Mouse (Mus musculus): Measurements from ENCODE around the gene Crocc2.
"Not testable (repeated sequence)": the region's sequence is repeated elsewhere in the genome, so short reads cannot be mapped to it uniquely, and the experiment has no call there.

Crocc2 gene

GRCm38 (mm10) chr1:93162588-93162987 lies 5.9 kb upstream of the Crocc2 start:
- DNase-seq = no peak

DNA sequence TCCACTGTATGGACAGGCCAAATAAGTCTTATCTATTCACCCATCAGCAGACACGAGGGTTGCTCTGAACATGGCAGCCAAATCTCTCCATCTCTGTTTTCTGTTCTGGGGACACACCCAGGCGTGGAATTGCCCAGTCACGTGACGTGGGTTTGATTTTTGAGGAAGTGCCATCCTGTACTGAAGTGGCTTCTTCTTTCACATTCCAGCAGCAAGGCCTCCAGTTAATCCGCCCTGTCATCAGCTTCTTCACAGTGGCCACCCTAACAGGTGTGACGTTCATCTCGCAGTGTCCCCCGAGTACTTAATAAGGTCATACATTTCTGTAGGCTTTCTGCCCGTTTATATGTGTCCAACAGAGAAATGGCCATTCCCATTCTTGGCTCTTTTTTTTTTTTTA lies 3.1 kb upstream of the Crocc2 start:
- DNase-seq = no peak

GRCm38 (mm10) chr1:93166346-93167079 lies 2.0 kb upstream of the Crocc2 start:
- DNase-seq = no peak

- no peak for DNase-seq
Measured at GRCm38 (mm10) chr1:93173665-93174064, 5.1 kb downstream of the Crocc2 start.

DNA sequence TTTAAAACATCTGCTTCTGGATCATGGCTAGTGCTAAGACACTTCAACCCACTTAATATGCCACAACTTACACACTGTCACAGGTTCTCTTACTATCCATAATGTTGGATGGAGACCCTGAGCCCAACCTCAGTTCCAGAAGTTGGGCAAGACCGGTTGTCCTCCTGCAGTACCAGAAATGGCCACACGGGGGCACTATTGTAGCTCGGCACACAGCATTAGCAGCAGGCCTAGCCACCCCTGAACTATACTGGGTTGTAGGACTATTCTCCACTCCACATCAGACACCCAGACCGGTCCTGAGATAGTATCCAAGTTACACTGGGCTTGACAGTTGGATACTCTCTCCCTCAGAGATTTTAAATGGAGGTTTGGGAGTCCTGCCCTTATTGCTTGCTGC lies 5.9 kb downstream of the Crocc2 start:
- peak; percentile 76 to 88 for DNase-seq

GRCm38 (mm10) chr1:93175849-93176248 lies 7.3 kb downstream of the Crocc2 start:
- no peak for DNase-seq

GRCm38 (mm10) chr1:93176525-93177332 lies 8.2 kb downstream of the Crocc2 start:
- peak; percentile 50 to 68 for DNase-seq

GRCm38 (mm10) chr1:93182281-93182680 lies 13.8 kb downstream of the Crocc2 start:
- no peak for DNase-seq

DNA sequence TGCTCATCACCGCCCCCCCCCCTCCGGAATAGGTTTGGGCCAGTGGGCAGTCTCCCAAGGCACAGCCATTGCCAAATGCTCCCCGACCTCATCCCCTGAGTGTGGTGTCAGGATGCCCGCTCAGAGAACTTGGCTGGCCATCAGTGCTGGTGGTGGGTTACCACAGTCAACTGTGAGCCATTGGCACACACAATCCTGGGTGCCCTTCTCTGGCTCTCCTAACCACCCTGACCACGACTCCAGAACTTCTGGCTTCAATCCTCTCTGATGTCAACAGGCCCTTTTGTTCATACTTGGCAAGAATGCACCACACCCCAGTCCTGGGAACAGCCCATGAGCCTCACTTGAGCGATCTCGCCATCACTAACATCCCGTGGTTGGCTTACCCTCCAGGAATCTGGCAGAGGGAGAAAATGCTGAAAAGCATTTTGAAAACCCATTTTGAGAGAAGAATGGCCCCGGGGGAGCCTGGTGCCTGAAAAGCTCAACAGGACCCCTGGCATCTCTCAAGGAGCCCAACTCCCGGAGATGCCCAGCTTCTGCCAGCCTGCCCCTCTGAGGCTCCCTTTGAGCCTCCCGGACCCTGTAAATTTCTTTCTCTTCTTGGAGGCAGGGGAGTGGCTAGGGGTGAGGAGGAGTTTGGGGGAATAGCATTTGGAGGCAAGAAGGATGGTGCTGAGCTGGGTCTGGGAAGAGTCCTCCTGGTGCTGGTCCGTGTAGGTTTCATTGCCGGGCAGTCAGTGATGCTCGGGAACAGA lies 15.7 kb downstream of the Crocc2 start:
- DNase-seq = no peak

DNA sequence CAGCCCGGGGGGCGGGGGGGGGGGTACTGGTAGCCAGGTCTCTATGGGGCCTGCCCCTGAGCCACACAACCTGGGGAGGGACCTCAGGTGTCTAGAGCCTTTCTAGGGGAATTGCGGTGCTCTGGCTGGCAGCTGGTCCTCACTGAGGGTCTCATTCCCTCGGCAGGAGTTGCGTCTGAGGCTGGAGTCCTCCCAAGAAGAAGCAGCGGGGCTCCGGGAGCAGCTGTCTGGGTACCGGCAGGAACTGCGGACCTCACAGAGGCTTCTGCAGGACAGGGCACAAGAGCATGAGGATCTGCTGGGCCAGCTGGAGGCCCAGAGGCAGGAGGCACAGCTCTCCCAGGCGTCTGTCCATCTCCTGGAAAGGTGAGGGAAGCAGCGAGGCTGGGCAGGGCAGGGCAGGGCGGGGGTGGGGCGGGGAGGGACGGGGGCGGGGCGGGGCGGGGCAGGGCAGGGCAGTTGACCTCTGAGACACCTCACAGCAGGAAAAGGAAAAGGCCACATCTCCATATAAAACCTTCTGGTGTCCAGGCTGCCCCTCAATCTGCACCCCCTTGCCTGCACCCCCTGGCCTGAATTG lies 22.3 kb downstream of the Crocc2 start:
- no peak for DNase-seq

DNA sequence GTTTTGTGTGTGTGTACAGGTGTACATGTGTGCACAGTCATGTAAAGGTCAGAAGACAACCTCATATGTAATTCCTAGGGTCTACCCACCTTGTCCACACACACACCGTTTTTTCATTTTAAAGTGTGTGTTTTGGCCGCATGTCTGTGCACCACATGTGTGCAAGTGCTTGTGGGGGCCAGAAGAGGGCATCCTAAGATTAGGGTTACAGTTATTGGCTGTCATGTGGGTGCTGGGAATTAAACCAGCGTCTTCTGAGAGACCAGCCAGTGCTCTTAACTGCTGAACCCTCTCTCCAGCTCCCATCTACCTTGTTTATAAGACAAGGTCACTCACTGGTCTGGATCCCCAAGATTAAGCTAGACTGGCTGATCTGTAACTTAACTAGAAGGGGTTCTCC lies 26.4 kb downstream of the Crocc2 start:
- no peak for DNase-seq

DNA sequence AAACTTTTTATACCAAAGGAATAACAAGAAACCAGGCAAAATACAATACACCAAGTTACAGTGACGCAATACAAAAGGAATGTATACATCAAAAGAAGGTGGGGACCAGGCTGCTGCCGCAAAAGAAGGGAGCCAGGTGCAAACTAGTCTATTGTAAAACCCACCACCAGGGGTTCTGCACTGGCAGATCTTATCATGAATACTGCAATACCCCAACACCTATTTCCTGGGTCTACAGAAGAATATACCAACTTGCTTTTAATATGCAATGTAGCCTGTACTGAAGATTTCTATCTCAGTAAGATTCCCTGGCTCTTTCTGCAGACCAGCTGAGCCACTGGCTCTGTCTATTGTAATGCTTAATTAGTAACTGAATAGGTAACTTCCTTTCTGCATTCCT lies 28.9 kb downstream of the Crocc2 start:
- DNase-seq = not testable (repeated sequence)

- no peak for DNase-seq
Measured at GRCm38 (mm10) chr1:93197916-93198315, 29.4 kb downstream of the Crocc2 start.

DNA sequence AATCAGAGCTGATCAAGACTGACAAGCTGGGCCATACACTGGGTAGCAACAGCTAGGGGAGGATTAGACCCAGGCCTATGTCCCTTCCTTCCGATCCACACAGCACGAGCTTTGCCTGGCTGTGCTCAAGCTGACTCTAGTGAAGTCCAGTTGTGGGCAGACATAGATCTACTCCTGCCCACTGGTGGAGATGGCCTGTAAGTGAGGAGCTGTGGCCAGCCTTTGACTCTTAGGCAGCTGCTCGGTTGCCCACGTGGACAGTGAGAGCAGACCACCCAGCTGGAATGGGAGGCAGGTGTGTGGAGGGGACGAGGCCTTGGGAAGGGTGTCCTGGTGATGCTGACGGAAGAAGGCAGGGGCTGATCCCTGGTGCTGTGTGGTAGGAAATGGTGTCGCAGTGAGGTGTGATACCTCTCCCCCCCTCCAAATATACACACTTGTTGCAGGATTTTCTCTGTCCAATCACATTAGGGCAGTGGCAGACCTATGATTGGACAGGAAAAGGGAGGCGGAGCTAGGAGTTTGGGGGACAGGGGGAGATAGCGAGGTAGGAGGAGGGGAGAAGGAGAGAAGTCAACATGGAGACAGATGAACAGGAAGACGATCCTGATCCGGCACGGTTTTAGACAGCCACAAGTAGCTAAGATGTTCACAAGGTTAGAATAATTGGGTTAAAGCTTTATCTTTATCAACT lies 37.9 kb downstream of the Crocc2 start:
- no peak for DNase-seq

- DNase-seq = peak; percentile 37 to 74
Measured at GRCm38 (mm10) chr1:93207536-93208064, 39.1 kb downstream of the Crocc2 start.

DNA sequence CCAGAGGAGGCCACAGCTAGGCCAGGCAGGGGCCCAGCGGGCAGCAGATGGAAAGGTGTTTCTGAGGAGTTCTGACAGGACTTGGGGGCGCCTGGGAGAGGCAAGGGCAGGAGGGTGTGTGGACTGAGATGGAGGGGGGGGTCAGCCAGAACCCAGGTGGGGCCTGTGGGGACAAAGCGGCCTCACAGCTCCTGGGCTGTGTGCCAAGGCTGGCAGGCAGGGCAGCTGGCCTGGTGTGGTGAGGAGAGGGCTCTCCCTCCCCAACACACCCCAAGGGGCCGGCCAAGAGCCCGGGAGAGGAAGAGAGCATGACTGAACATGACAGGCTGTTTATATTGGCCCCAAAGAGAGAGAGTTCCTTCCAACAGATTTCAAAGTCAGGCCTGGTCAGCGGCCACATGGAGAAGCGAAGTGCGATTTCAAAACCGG lies 41.7 kb downstream of the Crocc2 start:
- peak; percentile 64 to 88 for DNase-seq

- DNase-seq = no peak
Measured at GRCm38 (mm10) chr1:93211019-93211418, 42.5 kb downstream of the Crocc2 start.

DNA sequence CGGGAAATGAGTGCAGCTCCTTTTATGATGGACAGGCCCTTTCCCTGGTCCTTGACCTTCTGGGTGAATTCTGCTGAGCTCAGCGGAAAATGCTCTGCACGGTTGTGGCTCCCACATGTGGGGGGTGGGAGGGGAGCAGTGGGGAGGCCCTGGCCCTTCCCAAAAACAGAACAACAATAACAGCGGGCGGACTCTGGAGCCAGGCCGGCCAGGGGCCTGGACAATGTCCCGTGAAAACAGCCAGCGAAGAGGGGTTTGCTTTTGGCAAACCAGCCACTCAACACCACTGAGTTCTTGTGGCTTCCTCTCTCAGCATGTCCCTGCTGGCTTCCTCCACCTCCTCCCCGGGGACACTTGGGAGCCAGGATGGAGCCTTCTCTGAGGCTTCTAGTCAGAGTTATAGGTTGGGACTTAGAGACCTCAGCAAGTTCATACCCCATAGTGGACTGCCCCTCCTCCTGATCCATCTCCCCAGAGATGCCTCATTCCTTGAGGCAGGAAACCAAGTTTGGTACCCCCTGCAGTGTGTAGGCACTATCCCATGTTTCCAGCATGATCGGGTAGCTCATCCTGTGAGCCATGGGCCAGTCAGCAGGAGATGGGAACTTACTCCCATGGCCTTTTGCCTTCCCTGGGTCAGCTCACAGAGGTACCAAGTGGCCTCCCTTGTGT lies 43.2 kb downstream of the Crocc2 start:
- peak; percentile 73 to 82 for DNase-seq

DNA sequence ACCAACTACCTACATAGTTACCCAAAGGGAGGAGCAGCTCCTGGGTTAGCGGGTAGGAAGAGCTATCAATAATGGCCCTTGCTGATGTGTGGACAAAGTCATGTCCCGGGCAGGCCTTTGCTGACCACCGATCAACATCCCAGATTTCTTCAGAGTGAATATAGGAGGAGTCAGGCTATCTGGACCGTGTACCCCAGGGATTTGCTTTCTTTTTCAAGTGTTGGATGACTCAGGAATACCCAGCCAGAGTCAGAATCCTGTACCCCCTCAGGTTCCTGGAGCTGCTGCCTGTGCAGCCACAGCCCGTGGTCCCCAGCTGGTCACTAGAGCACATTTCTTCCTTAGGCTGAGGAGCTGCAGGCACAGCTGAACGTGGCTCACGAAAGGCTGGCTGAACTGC lies 43.9 kb downstream of the Crocc2 start:
- no peak for DNase-seq

DNA sequence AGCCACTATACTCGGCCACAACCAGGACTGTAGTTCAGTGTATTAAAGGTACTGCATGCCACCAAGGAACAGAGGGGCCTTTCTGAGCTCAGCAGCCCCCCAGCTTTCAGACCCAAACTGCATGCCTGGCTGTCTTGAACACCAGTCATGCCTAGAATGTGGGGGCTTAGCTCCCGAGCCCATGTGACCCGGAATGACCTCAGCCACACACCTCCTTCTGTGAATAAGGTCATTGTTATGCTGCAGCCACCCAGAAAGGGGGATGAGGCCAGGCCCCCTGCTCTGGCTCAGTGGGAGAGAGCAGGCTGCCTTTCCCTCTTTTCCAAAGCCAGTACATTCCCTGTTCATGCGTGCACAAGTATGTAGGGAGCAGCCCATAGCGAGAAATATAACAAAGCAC lies 46.1 kb downstream of the Crocc2 start:
- no peak for DNase-seq

DNA sequence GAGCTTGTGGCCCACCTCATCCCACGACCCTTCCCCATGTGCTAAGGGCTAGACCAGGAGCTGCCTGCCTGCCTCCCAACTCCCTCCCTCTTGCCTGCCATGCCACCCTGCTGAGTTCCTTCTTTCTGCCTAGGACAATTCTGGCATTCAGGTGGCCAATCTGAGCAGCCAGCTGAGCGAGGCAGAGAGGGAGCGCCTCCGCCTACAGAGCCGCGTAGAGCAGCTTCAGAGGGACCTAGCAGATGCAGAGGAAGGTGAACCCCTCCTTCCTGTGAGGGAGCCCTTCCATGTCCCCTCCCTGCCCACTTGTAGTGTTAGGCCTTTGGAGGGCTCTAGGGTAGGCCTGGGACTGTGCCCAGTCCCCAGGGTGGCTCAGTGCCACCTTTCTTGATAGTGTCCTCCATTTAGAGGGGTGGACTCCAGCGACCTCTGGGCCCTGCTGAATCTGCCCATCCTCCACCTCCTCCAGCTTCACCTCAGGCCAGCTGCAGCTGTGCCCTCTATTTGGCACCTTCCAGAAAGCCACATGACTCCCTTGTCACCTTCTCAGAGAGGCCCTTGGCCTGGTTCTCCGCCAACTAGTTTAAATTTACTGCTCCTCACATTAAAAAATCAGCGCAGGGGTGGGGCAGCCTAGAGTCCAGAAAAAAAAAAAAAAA lies 48.4 kb downstream of the Crocc2 start:
- peak; percentile 72 to 80 for DNase-seq

Data from kidney, postnatal 25 days (tissue).